Mouse (Mus musculus) adrenal gland, postnatal 36 days (tissue): ENCODE measurements at regions not wholly inside any gene's neighbourhood (a gene's known extent, or its start where the extent isn't known, plus 50 kb on each side); places are given as distances from the start of the nearest gene placed in this dataset.

Experiments
- DNase-seq, 2 experiments: peaks; one replicate each; pipeline ENCODE4 v3.0.0; 2021; ENCODE audit warnings: mixed read lengths in 1 of 2

- no peak for DNase-seq
Observed at GRCm38 (mm10) chr1:57032407-57032806, 54.0 kb upstream of the Satb2 start.

GRCm38 (mm10) chr1:57033244-57033643 is 54.8 kb upstream of the Satb2 start:
- DNase-seq = no peak

GRCm38 (mm10) chr1:57034411-57034810 is 56.0 kb upstream of the Satb2 start:
- DNase-seq = no peak

- DNase-seq = no peak
Observed at GRCm38 (mm10) chr1:57036382-57036781, 57.9 kb upstream of the Satb2 start.

- DNase-seq = no peak
Observed at GRCm38 (mm10) chr1:57040201-57040600, 61.8 kb upstream of the Satb2 start.

GRCm38 (mm10) chr1:57041578-57041977 is 63.1 kb upstream of the Satb2 start:
- no peak for DNase-seq

GRCm38 (mm10) chr1:57053836-57054235 is 75.4 kb upstream of the Satb2 start:
- no peak for DNase-seq

GRCm38 (mm10) chr1:57055976-57056375 is 77.5 kb upstream of the Satb2 start:
- DNase-seq = no peak

GRCm38 (mm10) chr1:57059216-57059615 is 80.8 kb upstream of the Satb2 start:
- peak in 1 of 2 experiments; percentile 10 for DNase-seq

GRCm38 (mm10) chr1:57075221-57075620 is 96.8 kb upstream of the Satb2 start:
- DNase-seq = no peak

GRCm38 (mm10) chr1:57076696-57077095 is 98.2 kb upstream of the Satb2 start:
- DNase-seq = no peak

GRCm38 (mm10) chr1:57080306-57080705 is 101.9 kb upstream of the Satb2 start:
- no peak for DNase-seq

- DNase-seq = no peak
Observed at GRCm38 (mm10) chr1:57083134-57083533, 104.7 kb upstream of the Satb2 start.

- DNase-seq = no peak
Observed at GRCm38 (mm10) chr1:57083540-57084083, 105.2 kb upstream of the Satb2 start.

- no peak for DNase-seq
Observed at GRCm38 (mm10) chr1:57095361-57096247, 117.2 kb upstream of the Satb2 start.

- DNase-seq = no peak
Observed at GRCm38 (mm10) chr1:57096248-57096600, 117.8 kb upstream of the Satb2 start.

GRCm38 (mm10) chr1:57096740-57097139 is 118.3 kb upstream of the Satb2 start:
- no peak for DNase-seq

GRCm38 (mm10) chr1:57100614-57101013 is 122.2 kb upstream of the Satb2 start:
- DNase-seq = no peak

GRCm38 (mm10) chr1:57107308-57107707 is 128.9 kb upstream of the Satb2 start:
- no peak for DNase-seq

GRCm38 (mm10) chr1:57120678-57121077 is 142.2 kb upstream of the Satb2 start:
- no peak for DNase-seq

- DNase-seq = no peak
Observed at GRCm38 (mm10) chr1:57144181-57144580, 165.7 kb upstream of the Satb2 start.

- DNase-seq = no peak
Observed at GRCm38 (mm10) chr1:57155869-57156268, 177.4 kb upstream of the Satb2 start.

- DNase-seq = no peak
Observed at GRCm38 (mm10) chr1:57164443-57164842, 186.0 kb upstream of the Satb2 start.
